Mouse (Mus musculus) adrenal gland, postnatal 36 days (tissue): Measurements from ENCODE around the gene Fbxl18. TPM values are rescaled to one million over a fixed set of nuclear protein-coding genes. Genes with fewer than 3 reads are reported as not detected.

Experiments used
- DNase-seq, 2 experiments: peaks; one replicate each; pipeline ENCODE4 v3.0.0; 2021; ENCODE audit warnings: mixed read lengths in 1 of 2
- total RNA-seq, 2 experiments: library from RNA; stranded (reverse); gene quantifications; 2 replicates each; pipeline ENCODE4 v1.2.3; 2021

The Fbxl18 gene
- total RNA-seq, 2 experiments from 2014 or later: 10.8 to 13.9 TPM

- no peak for DNase-seq
These were observed 21.4 kb upstream of the Fbxl18 start for GRCm38 (mm10) chr5:142916593-142916992.

DNA sequence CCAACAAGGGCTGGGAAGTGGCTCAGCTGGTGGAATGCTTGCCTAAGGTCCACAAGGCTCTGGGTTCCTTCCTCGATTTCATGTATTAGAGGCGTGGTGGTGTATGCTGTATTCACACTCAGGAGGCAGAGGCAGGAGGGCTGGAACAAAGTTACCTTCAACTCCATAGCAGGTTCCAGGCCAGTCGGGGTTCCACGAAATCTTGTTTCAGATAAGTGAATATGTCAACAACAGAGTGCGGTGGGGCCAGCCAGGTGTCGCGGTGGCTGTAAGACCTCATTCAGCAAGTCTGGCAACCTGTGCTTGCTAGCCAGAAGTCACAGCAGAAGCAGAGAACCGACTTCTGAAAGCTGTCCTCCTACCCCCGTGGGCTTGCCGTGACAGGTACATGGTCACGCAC is 20.0 kb upstream of the Fbxl18 start:
- no peak for DNase-seq

- DNase-seq: no peak
These were observed 17.5 kb upstream of the Fbxl18 start for GRCm38 (mm10) chr5:142912739-142913138.

- DNase-seq: no peak
These were observed 17.1 kb upstream of the Fbxl18 start for GRCm38 (mm10) chr5:142912320-142912719.

DNA sequence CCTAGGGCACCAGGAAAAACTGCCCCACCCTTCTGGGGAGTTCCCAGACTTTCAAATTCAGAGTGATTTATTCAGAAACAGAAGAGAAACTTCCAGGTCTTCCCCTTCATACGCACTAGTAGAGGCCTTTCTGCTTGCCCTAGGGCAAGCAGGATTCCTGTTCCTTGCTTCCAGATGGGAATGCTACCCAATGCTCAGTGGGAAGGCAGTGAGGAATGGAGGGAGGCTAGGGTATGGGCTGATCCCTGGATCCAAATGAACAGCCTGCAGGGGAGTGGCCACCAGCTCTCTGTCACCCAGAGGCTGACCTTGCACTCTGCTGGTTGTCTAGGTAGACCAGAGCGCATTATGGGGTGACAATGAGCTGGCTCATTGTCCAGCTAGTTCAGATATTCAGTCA is 16.4 kb upstream of the Fbxl18 start:
- no peak for DNase-seq

- peak; percentile 48 to 59 for DNase-seq
These were observed 14.5 kb upstream of the Fbxl18 start for GRCm38 (mm10) chr5:142909576-142910278.

DNA sequence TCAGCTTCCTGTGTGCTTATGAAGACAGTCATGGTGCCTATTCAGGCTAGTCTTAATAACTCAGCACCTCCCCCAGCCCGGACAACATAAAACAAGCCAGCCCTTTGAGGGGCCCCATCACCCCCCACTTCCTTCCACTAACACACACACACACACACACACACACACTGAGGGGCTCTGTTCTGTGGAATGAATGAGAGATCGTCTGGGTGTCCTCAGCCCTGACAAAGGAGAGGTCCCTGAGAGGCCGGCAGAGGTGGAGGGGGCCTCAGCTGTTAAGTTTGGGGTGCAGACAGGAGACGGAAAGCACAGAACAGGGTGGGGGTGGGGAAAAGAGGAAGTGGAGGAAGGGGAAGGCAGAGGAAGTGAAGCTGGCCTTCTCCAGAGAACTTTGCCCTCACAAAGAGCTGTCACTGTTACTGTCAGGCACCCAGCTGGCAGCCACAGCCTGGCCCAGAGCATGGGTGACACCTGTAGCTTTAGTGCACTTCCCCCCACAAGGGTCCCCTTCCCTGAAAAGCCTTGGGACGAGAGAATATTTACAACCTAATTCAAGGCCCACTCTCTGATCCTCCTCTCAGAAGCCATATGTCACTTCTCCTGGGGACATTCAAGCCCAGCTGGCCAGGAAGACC is 13.8 kb upstream of the Fbxl18 start:
- no peak for DNase-seq

- peak; percentile 94 to 95 for DNase-seq
These were observed 12.8 kb upstream of the Fbxl18 start for GRCm38 (mm10) chr5:142907803-142908559.

DNA sequence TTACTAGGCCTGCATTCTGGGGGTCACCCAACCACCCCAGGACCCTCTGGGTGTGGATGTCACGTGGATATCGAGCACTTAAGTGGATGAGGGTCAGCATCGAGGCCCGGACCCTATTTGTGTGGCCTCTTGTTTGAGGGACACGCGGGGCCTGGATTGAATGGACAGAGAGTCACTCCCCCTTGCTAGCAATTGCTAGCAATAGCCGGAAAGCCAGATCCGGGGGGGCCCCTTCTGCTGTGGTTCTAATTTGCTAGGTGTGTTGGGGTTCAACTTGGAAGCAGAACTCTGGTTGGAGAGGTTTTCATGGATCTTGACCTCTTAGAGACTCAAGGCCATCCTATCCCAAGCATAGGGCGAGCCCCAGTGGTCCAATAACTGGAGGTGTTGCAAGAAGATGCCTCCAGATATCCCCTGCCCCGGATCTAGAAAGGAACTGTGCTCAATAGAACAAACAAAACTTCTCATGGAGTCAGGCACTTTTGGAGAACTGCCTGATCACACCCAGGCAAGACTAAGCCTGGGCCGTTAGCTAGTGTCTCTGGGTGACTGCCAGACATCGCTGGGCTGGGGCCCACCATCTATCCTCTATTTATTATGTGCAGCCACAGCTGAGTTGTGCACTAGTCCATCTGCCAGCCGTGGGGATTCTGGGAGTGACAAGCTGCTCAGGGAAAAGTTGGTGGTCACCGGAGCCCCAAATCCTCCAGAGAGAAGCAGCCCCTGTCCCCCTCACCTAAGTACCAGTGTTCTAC is 12.0 kb upstream of the Fbxl18 start:
- DNase-seq: peak; percentile 45 to 63

- peak; percentile 96 for DNase-seq
These were observed 11.4 kb upstream of the Fbxl18 start, which contains the start of gene Actb for GRCm38 (mm10) chr5:142906532-142907047. TSS of gene Actb (minus strand) at chr5:142906754.

GRCm38 (mm10) chr5:142905725-142906531 is 10.7 kb upstream of the Fbxl18 start:
- peak; percentile 99 for DNase-seq

- no peak for DNase-seq
These were observed 9.9 kb upstream of the Fbxl18 start for GRCm38 (mm10) chr5:142905038-142905695.

DNA sequence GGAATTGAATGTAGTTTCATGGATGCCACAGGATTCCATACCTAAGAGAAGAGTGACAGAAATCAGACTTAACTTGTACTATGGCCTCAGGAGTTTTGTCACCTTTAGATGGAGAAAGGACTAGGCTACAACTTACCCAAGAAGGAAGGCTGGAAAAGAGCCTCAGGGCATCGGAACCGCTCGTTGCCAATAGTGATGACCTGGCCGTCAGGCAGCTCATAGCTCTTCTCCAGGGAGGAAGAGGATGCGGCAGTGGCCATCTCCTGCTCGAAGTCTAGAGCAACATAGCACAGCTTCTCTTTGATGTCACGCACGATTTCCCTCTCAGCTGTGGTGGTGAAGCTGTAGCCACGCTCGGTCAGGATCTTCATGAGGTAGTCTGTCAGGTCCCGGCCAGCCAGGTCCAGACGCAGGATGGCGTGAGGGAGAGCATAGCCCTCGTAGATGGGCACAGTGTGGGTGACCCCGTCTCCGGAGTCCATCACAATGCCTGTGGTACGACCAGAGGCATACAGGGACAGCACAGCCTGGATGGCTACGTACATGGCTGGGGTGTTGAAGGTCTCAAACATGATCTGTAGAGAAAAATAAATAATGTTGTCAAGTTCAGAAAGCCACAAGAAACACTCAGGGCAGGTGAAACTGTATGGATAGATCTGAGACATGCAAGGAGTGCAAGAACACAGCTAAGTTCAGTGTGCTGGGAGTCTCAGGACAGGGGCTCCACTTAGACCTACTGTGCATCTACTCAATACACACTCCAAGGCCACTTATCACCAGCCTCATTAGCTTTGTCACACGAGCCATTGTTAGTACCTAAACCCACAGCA is 9.2 kb upstream of the Fbxl18 start:
- no peak for DNase-seq

- no peak for DNase-seq
These were observed 8.4 kb upstream of the Fbxl18 start for GRCm38 (mm10) chr5:142903470-142904207.

GRCm38 (mm10) chr5:142902506-142903314 is 7.5 kb upstream of the Fbxl18 start:
- DNase-seq: no peak

GRCm38 (mm10) chr5:142901846-142902505 is 6.8 kb upstream of the Fbxl18 start:
- DNase-seq: no peak

DNA sequence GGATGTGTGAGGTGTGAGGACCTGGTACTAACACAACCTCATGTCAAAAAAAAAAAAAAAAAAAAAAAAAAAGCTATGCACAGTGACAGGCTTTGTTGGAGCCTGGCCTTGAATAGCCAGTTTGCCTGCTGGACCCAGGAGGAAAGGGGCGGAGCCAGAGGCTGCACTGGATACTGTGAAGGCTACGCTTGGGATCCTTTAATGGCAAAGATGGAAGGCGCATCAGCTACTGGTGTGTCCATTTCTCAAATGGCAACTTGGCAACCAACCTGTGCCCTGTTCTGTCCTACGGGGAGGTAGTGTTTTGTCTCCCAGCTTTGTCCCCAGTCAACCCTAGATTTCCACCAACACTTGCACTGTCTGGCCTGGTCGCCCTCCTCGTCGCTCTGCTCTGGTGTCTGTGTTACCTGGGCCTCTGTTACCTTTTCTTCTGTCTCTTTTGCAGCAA is 6.2 kb upstream of the Fbxl18 start:
- peak; percentile 73 to 84 for DNase-seq
